Mouse (Mus musculus): Measurements from ENCODE around the gene Gm45015. TPM values are rescaled to one million over a fixed set of nuclear protein-coding genes. Genes with fewer than 3 reads are reported as not detected.
"Not testable (repeated sequence)": the region's sequence is repeated elsewhere in the genome, so short reads cannot be mapped to it uniquely, and the experiment has no call there.

The Gm45015 gene
- polyA plus RNA-seq, 1 experiment from 2014 or later = not detected

DNA sequence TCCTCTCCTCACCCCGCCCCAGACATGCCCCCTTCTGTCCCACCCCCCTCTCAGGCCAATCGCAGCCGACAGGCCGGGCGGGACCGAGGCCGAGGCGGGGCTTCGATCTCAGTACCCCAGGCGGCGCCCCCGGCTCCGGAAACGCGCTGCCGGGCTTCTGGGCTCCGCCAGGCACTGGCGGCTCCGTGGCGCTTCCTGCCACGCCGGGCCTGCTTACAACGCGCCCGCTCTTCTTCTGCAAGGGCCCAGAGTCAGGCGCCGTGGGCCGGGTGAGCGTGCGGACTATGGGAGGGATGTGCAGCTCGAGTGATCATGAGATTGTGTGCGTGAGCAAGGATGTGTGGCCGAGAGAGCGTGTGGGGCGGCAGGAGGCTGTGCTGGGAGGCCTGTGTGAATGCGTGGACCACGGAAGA, 5.8 kb upstream of the Gm45015 start, which contains the start of gene Zfp275:
Gene Zfp275, plus strand, starts transcription at position 139 of the 413 bp plus-strand sequence.
- H3K36me3 ChIP-seq (ENCODE audit: control insufficient read depth, insufficient read depth, low read length) = no peaks in the 10 kb centered on the region
- H3K4me2 ChIP-seq (ENCODE audit: low read depth, low read length) = peak within 1 kb of the TSS; percentile 52
- ATAC-seq = peak; percentile 96
- H3K4me3 ChIP-seq (ENCODE audit: low read length) = peak within 1 kb of the TSS; percentile 58
- 15% methylated on average over 37 of the region's 37 CpGs for WGBS
- H3K4me1 ChIP-seq (ENCODE audit: control insufficient read depth, insufficient read depth, low read length) = 0 out of 2 replicates have a peak, but pooled peaks cover 3% of the 10 kb centered on the region
- no peaks in the 10 kb centered on the region for H3K9me3 ChIP-seq (ENCODE audit: control insufficient read depth, low read length)
- H3K9ac ChIP-seq (ENCODE audit: low read depth, low read length) = peak within 1 kb of the TSS; percentile 71
- H3K27me3 ChIP-seq (replicated peaks; ENCODE audit: control insufficient read depth, insufficient read depth, low read length) = no peaks in the 10 kb centered on the region
- no peak within 1 kb of the TSS for H3K27ac ChIP-seq (ENCODE audit: low read length)

- 38% methylated on average over 3 of the region's 3 CpGs for WGBS
- peak overlapping the region; percentile 23; the same call in 1 of the 2 replicates for H3K4me2 ChIP-seq (ENCODE audit: low read depth, low read length)
- ATAC-seq = peak; percentile 13; the same call in 1 of the 2 replicates
Observed at GRCm38 (mm10) chrX:73342068-73342467, 5.4 kb upstream of the Gm45015 start.

GRCm38 (mm10) chrX:73341473-73341872, 4.8 kb upstream of the Gm45015 start:
- no peaks in the 10 kb centered on the region for H3K36me3 ChIP-seq (ENCODE audit: control insufficient read depth, insufficient read depth, low read length)
- no peak for ATAC-seq
- H3K4me3 ChIP-seq (ENCODE audit: low read length) = no peak overlapping the region
- H3K4me2 ChIP-seq (ENCODE audit: low read depth, low read length) = no peak overlapping the region
- no peak overlapping the region for H3K9ac ChIP-seq (ENCODE audit: low read depth, low read length)
- H3K9me3 ChIP-seq (ENCODE audit: control insufficient read depth, low read length) = no peaks in the 10 kb centered on the region
- no peaks in the 10 kb centered on the region for H3K27me3 ChIP-seq (replicated peaks; ENCODE audit: control insufficient read depth, insufficient read depth, low read length)
- H3K4me1 ChIP-seq (ENCODE audit: control insufficient read depth, insufficient read depth, low read length) = 0 out of 2 replicates have a peak, but pooled peaks cover 3% of the 10 kb centered on the region
- WGBS = 67% methylated on average over 1 of the region's 1 CpGs
- H3K27ac ChIP-seq (ENCODE audit: low read length) = no peak overlapping the region

More at GRCm38 (mm10) chrX:73342068-73342467, 5.4 kb upstream of the Gm45015 start:
- Histone ChIP-seq H3K27ac (ENCODE audit: low read length) (no peak overlapping the region), H3K27me3 (replicated peaks; ENCODE audit: control insufficient read depth, insufficient read depth, low read length) (no peaks in the 10 kb centered on the region), H3K9ac (ENCODE audit: low read depth, low read length) (no peak overlapping the region), H3K36me3 (ENCODE audit: control insufficient read depth, insufficient read depth, low read length) (no peaks in the 10 kb centered on the region), H3K4me3 (ENCODE audit: low read length) (peak overlapping the region; percentile 58), H3K4me1 (ENCODE audit: control insufficient read depth, insufficient read depth, low read length) (0 out of 2 replicates have a peak, but pooled peaks cover 3% of the 10 kb centered on the region), H3K9me3 (ENCODE audit: control insufficient read depth, low read length) (no peaks in the 10 kb centered on the region)

DNA sequence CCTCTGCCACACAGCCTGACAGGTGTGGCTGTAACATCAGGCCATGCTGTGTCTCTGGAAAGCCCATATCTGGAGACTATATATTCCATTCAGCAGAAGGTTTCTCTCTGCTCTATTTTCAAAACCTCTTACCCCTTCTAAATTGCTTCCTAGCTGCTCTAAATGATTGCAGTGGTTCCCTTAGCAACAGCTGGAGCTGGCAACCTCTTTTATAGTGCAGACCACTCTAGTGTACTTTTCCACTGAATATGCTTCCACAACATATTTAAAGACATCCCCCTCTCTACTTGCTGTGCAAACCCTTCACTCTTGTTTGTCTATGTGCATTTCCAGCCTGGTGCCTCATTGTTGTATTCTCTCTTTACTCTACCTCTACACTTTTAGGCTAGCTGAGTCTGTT, 3.1 kb downstream of the Gm45015 start:
- Histone ChIP-seq H3K27me3 (replicated peaks; ENCODE audit: control insufficient read depth, insufficient read depth, low read length) (no peaks in the 10 kb centered on the region), H3K4me3 (ENCODE audit: low read length) (no peak overlapping the region), H3K4me1 (ENCODE audit: control insufficient read depth, insufficient read depth, low read length) (no peaks in the 10 kb centered on the region), H3K9me3 (ENCODE audit: control insufficient read depth, low read length) (no peaks in the 10 kb centered on the region), H3K36me3 (ENCODE audit: control insufficient read depth, insufficient read depth, low read length) (no peaks in the 10 kb centered on the region), H3K27ac (ENCODE audit: low read length) (no peak overlapping the region), H3K9ac (ENCODE audit: low read depth, low read length) (no peak overlapping the region), H3K4me2 (ENCODE audit: low read depth, low read length) (no peak overlapping the region)
- ATAC-seq = no peak

- Histone ChIP-seq H3K4me2 (ENCODE audit: low read depth, low read length) (no peak overlapping the region), H3K9ac (ENCODE audit: low read depth, low read length) (no peak overlapping the region), H3K9me3 (ENCODE audit: control insufficient read depth, low read length) (no peaks in the 10 kb centered on the region), H3K36me3 (ENCODE audit: control insufficient read depth, insufficient read depth, low read length) (no peaks in the 10 kb centered on the region), H3K27me3 (replicated peaks; ENCODE audit: control insufficient read depth, insufficient read depth, low read length) (no peaks in the 10 kb centered on the region), H3K4me3 (ENCODE audit: low read length) (no peak overlapping the region), H3K27ac (ENCODE audit: low read length) (no peak overlapping the region), H3K4me1 (ENCODE audit: control insufficient read depth, insufficient read depth, low read length) (no peaks in the 10 kb centered on the region)
- ATAC-seq = no peak
- whole genome bisulfite sequencing = 69% methylated on average over 2 of the region's 2 CpGs
Observed at GRCm38 (mm10) chrX:73327215-73327614, 9.4 kb downstream of the Gm45015 start.

DNA sequence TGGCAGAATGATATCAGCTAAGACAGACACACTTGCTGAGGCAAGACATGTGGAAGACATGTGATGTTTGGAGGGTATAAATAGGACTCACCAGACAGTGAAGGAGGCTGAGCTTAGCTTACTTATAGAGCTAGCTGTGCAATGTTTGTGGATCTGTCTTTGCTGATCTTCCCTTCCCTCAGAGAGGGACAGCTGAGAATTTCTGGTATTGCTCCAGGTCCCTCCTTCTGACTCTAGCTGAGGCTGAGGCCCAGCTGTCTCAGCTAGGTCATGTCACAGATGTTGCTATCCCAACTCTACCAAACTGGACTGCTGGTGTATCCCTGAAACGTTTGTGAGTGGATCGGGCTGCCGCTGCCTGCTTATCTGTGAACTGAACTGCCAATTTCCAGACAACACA, 15.6 kb downstream of the Gm45015 start:
- no peak overlapping the region for H3K9ac ChIP-seq (ENCODE audit: low read depth, low read length)
- H3K4me2 ChIP-seq (ENCODE audit: low read depth, low read length) = no peak overlapping the region
- H3K9me3 ChIP-seq (ENCODE audit: control insufficient read depth, low read length) = no peaks in the 10 kb centered on the region
- H3K4me1 ChIP-seq (ENCODE audit: control insufficient read depth, insufficient read depth, low read length) = no peaks in the 10 kb centered on the region
- 69% methylated on average over 3 of the region's 3 CpGs for WGBS
- H3K27ac ChIP-seq (ENCODE audit: low read length) = no peak overlapping the region
- no peak overlapping the region for H3K4me3 ChIP-seq (ENCODE audit: low read length)
- no peaks in the 10 kb centered on the region for H3K36me3 ChIP-seq (ENCODE audit: control insufficient read depth, insufficient read depth, low read length)
- ATAC-seq = no peak
- H3K27me3 ChIP-seq (replicated peaks; ENCODE audit: control insufficient read depth, insufficient read depth, low read length) = no peaks in the 10 kb centered on the region

DNA sequence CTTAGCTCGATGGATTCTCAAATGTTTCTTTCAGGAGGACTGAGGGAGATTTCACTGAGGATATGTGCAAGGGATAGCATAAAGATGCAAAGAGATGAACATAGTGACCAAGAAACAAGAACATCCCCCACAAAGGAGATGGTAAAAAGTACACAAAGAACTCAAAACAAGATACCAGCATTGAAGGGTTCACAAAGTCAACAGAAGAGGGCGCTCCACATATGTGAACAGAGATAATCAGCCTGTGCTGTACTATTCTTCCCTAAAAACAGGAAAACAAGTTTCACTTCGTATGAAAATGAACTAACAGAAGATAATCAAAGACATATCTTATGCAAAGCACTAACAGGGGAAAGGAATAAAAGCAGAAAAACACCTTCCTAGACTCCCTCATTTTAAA, 24.1 kb downstream of the Gm45015 start:
- no peak overlapping the region for H3K27ac ChIP-seq (ENCODE audit: low read length)
- no peak overlapping the region for H3K4me2 ChIP-seq (ENCODE audit: low read depth, low read length)
- no peaks in the 10 kb centered on the region for H3K9me3 ChIP-seq (ENCODE audit: control insufficient read depth, low read length)
- no peak for ATAC-seq
- H3K9ac ChIP-seq (ENCODE audit: low read depth, low read length) = no peak overlapping the region
- H3K4me3 ChIP-seq (ENCODE audit: low read length) = no peak overlapping the region
- H3K4me1 ChIP-seq (ENCODE audit: control insufficient read depth, insufficient read depth, low read length) = no peaks in the 10 kb centered on the region
- no peaks in the 10 kb centered on the region for H3K27me3 ChIP-seq (replicated peaks; ENCODE audit: control insufficient read depth, insufficient read depth, low read length)
- no peaks in the 10 kb centered on the region for H3K36me3 ChIP-seq (ENCODE audit: control insufficient read depth, insufficient read depth, low read length)
- 40% methylated on average over 3 of the region's 3 CpGs for WGBS

DNA sequence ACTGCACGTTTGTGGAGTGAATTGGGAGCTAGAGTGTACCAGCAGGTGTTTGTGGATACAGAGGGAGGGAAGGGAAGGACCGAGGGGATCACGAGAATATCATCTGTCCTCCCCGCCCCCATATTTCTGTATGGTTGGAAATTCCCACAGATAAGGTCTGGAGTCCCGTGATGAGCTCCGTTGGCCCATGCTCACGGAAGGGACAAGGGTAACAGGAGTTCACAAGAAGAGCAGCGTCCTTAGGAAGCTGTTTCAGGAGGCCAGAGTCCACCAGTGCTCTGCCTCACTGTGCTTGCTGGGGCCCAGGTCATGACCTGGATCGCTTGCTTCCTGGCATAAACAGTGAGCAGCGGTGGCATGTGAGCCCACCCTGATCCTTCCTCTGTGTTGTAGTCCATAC, 40.9 kb downstream of the Gm45015 start:
- not testable (repeated sequence) for ATAC-seq; H3K4me3 ChIP-seq (ENCODE audit: low read length); H3K36me3 ChIP-seq (ENCODE audit: control insufficient read depth, insufficient read depth, low read length); H3K4me2 ChIP-seq (ENCODE audit: low read depth, low read length); H3K9ac ChIP-seq (ENCODE audit: low read depth, low read length); H3K4me1 ChIP-seq (ENCODE audit: control insufficient read depth, insufficient read depth, low read length); H3K9me3 ChIP-seq (ENCODE audit: control insufficient read depth, low read length); H3K27me3 ChIP-seq (replicated peaks; ENCODE audit: control insufficient read depth, insufficient read depth, low read length); H3K27ac ChIP-seq (ENCODE audit: low read length)
- 27% methylated on average over 7 of the region's 10 CpGs for WGBS

- not testable (repeated sequence) for ATAC-seq
Observed at GRCm38 (mm10) chrX:73292876-73293275, 43.8 kb downstream of the Gm45015 start, which contains the start of the genes Xlr5a and Xlr5c. TSS of gene Xlr5a (minus strand) at chrX:73292976. TSS of gene Xlr5c (minus strand) at chrX:73292976.

More at GRCm38 (mm10) chrX:73292876-73293275, 43.8 kb downstream of the Gm45015 start, which contains the start of the genes Xlr5a and Xlr5c:
- H3K4me2 ChIP-seq (ENCODE audit: low read depth, low read length); H3K4me1 ChIP-seq (ENCODE audit: control insufficient read depth, insufficient read depth, low read length); H3K9me3 ChIP-seq (ENCODE audit: control insufficient read depth, low read length); H3K36me3 ChIP-seq (ENCODE audit: control insufficient read depth, insufficient read depth, low read length); H3K4me3 ChIP-seq (ENCODE audit: low read length); H3K9ac ChIP-seq (ENCODE audit: low read depth, low read length); H3K27me3 ChIP-seq (replicated peaks; ENCODE audit: control insufficient read depth, insufficient read depth, low read length); H3K27ac ChIP-seq (ENCODE audit: low read length): not testable (repeated sequence)
- WGBS = 84% methylated on average over 12 of the region's 17 CpGs

Measured in intestine, embryonic 16.5 days (tissue).